Mouse (Mus musculus): ENCODE data around the gene Sptb.

GRCm38 (mm10) chr12:76587357-76587756 is 123.0 kb downstream of the Sptb start:
- TF ChIP-seq POLR2A (IDR thresholded peaks at IDR 0.05; ENCODE audit: borderline replicate concordance, extremely low read depth, low read depth, low read length) (no peak), CTCF (IDR thresholded peaks at IDR 0.05; ENCODE audit: insufficient read depth, low read length) (no peak)
